Mouse (Mus musculus) spleen, adult 2 months (tissue): ENCODE results near the gene Map1b. TPM values are rescaled to one million over a fixed set of nuclear protein-coding genes. Genes with fewer than 3 reads are reported as not detected.

Experiments used
- DNase-seq, 2 experiments: peaks; one replicate each; pipeline versions ENCODE4 v3.0.0 to v3.0.0-alpha.2; 2012 to 2021; ENCODE audit warnings: low spot score in 2 of 2, low read depth in 1 of 2
- H3K27ac ChIP-seq: fragments of 200-500 bp; 2 replicates; pipeline ENCODE4 v1.5.1; 2012; ENCODE audit warnings: low read length, inconsistent platforms; ENCODE audit not compliant: insufficient read depth
- H3K27me3 ChIP-seq: fragments of 200-500 bp; 2 replicates; pipeline ENCODE4 v1.6.1; 2012; ENCODE audit warnings: mild to moderate bottlenecking, moderate library complexity, low read length, inconsistent platforms; ENCODE audit not compliant: control insufficient read depth, insufficient read depth
- H3K36me3 ChIP-seq: fragments of 200-500 bp; 2 replicates; pipeline ENCODE4 v1.6.1; 2012; ENCODE audit warnings: mild to moderate bottlenecking, low read length, inconsistent platforms; ENCODE audit not compliant: control insufficient read depth, insufficient read depth
- H3K4me1 ChIP-seq: fragments of 200-500 bp; 2 replicates; pipeline ENCODE4 v1.6.1; 2011; ENCODE audit warnings: inconsistent platforms; ENCODE audit not compliant: control insufficient read depth, insufficient read depth, insufficient read length
- H3K4me3 ChIP-seq: fragments of 200-500 bp; 2 replicates; pipeline ENCODE4 v1.5.1; 2011; ENCODE audit warnings: mild to moderate bottlenecking, inconsistent platforms; ENCODE audit not compliant: insufficient read depth, insufficient read length; ENCODE audit errors: extremely low read depth
- CTCF ChIP-seq: fragments of 200-500 bp; IDR thresholded peaks from 2 replicates; pipeline ENCODE4 v1.5.1; 2011; ENCODE audit warnings: mild to moderate bottlenecking, inconsistent platforms; ENCODE audit not compliant: insufficient read depth, insufficient read length, insufficient replicate concordance; ENCODE audit errors: extremely low read depth
- POLR2A ChIP-seq: fragments of 200-500 bp; IDR thresholded peaks from 2 replicates; pipeline ENCODE4 v1.6.1; 2011; ENCODE audit warnings: low read depth, low read length, inconsistent platforms
- WGBS: fragments of 180-500 bp; shearing (Covaris S2); methylation state at CpG from one replicate; pipeline ENCODE4 v1.1.7; 2018; 5-methylcytosine and 5-hydroxymethylcytosine counted together
- polyA plus RNA-seq: library from polyadenylated mRNA; depleted of rRNA; stranded (reverse); fragments of >200 nt; gene quantifications from 2 replicates; pipeline ENCODE4 v1.2.3, GENCODE M21; 2012

Map1b gene
- polyA plus RNA-seq, 1 experiment: 0.35 TPM

DNA sequence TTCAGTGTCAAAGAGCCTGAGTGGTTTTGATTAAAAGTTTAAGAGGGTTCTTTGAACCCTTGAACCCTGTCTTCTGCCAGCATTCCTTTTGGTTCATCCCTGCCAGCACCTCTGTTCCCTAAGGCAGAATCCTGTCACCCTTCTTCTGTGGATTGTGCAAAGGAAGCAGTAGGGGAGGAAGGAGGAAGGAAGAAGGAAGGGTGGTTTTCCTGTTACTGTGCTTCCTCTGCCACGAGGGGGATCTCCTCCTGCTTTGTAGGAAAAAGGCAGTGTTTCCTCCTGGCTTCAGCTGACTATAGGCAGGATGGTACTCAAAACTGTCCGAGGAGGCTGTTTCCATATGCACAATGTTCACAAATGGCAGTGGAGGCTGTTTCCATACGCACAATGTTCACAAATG lies 121.6 kb downstream of the Map1b start:
- 62% methylated on average over 3 of the region's 3 CpGs for WGBS
- no peak for DNase-seq
- no peaks in the 10 kb centered on the region for H3K27me3 ChIP-seq
- H3K4me1 ChIP-seq: 0 out of 2 replicates have a peak, but pooled peaks cover 3% of the 10 kb centered on the region
- no peak overlapping the region for H3K4me3 ChIP-seq
- no peaks in the 10 kb centered on the region for H3K36me3 ChIP-seq
- TF ChIP-seq CTCF (no peak), POLR2A (no peak)
- no peak overlapping the region for H3K27ac ChIP-seq

DNA sequence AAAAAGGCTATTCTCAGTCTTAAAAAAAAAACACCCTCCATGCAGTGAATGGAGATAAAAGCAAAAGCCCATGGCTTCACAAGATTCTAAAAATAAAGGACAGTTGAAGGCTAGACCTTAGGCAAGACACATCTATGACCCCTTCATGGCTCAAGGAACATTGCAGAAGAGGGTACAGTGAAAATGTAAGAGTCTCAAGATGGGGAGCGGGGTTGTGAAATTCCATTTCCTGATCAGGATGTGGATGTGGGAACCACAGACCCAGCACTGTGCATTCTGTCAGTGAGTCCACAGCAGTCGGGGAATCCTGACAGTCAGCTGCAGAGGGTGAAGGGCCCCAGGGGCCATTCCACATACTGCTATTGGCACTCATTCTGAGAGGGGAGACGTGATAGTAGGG lies 123.2 kb downstream of the Map1b start:
- DNase-seq: no peak
- no peaks in the 10 kb centered on the region for H3K36me3 ChIP-seq
- no peak overlapping the region for H3K27ac ChIP-seq
- H3K27me3 ChIP-seq: no peaks in the 10 kb centered on the region
- H3K4me3 ChIP-seq: no peak overlapping the region
- 85% methylated on average over 3 of the region's 3 CpGs for WGBS
- no peak for TF ChIP-seq CTCF
- no peak for TF ChIP-seq POLR2A
- H3K4me1 ChIP-seq: 0 out of 2 replicates have a peak, but pooled peaks cover 2% of the 10 kb centered on the region

- no peak for TF ChIP-seq CTCF
- no peaks in the 10 kb centered on the region for H3K36me3 ChIP-seq
- no peak for DNase-seq
- 0 out of 2 replicates have a peak, but pooled peaks cover 2% of the 10 kb centered on the region for H3K4me1 ChIP-seq
- no peak overlapping the region for H3K27ac ChIP-seq
- H3K27me3 ChIP-seq: no peaks in the 10 kb centered on the region
- no peak overlapping the region for H3K4me3 ChIP-seq
- 99% methylated on average over 3 of the region's 3 CpGs for WGBS
Measured at GRCm38 (mm10) chr13:99391417-99391816, 124.9 kb downstream of the Map1b start.

GRCm38 (mm10) chr13:99387901-99388811 lies 128.2 kb downstream of the Map1b start:
- Histone ChIP-seq H3K27ac (no peak overlapping the region), H3K4me1 (0 out of 2 replicates have a peak, but pooled peaks cover 2% of the 10 kb centered on the region), H3K27me3 (no peaks in the 10 kb centered on the region), H3K4me3 (no peak overlapping the region), H3K36me3 (no peaks in the 10 kb centered on the region)
- WGBS: 66% methylated on average over 7 of the region's 7 CpGs
- no peak for DNase-seq
- no peak for TF ChIP-seq POLR2A
- TF ChIP-seq CTCF: no peak

DNA sequence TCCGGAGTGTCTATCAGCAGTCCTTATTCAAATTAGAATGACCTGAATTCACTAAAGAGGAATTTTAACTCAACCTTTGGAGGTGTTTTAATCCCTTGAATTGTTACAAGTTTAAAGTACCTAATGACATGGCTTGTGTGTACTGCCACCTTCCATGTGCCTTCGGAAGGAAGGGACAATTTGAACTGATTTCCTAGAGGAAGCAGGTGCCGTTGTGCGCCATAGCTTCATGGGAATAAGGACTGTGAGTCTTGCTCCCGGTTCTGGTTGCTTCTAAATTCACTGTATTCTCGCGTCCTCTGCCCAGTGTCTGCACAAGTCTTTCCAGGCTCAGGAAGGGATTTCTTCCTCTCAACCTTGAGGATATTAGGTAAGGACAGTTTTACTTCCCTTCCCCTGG lies 130.0 kb downstream of the Map1b start:
- no peak for DNase-seq
- Histone ChIP-seq H3K27ac (no peak overlapping the region), H3K36me3 (no peaks in the 10 kb centered on the region; the same call in 1 of the 2 replicates), H3K4me3 (no peak overlapping the region), H3K27me3 (no peaks in the 10 kb centered on the region), H3K4me1 (0 out of 2 replicates have a peak, but pooled peaks cover 2% of the 10 kb centered on the region)
- TF ChIP-seq CTCF (no peak), POLR2A (no peak)
- 89% methylated on average over 7 of the region's 7 CpGs for WGBS

GRCm38 (mm10) chr13:99385911-99386310 lies 130.4 kb downstream of the Map1b start:
- H3K4me3 ChIP-seq: no peak overlapping the region
- DNase-seq: no peak
- 0 out of 2 replicates have a peak, but pooled peaks cover 2% of the 10 kb centered on the region for H3K4me1 ChIP-seq
- no peak for TF ChIP-seq CTCF
- TF ChIP-seq POLR2A: no peak
- 98% methylated on average over 6 of the region's 6 CpGs for WGBS
- H3K27ac ChIP-seq: no peak overlapping the region
- H3K36me3 ChIP-seq: no peaks in the 10 kb centered on the region; the same call in 1 of the 2 replicates
- no peaks in the 10 kb centered on the region for H3K27me3 ChIP-seq
